Mouse (Mus musculus): ENCODE measurements around the gene Cacna2d3. TPM values are rescaled to one million over a fixed set of nuclear protein-coding genes. Genes with fewer than 3 reads are reported as not detected.

Cacna2d3 gene
- polyA plus RNA-seq, 1 experiment, result 4.7 TPM

- no peak for DNase-seq (ENCODE audit: low read depth)
Measured at GRCm38 (mm10) chr14:29163998-29164652, 557.5 kb downstream of the Cacna2d3 start.

- no peak for DNase-seq (ENCODE audit: low read depth)
Measured at GRCm38 (mm10) chr14:29159803-29160202, 561.9 kb downstream of the Cacna2d3 start.

GRCm38 (mm10) chr14:29157096-29157495 is 564.6 kb downstream of the Cacna2d3 start:
- DNase-seq (ENCODE audit: low read depth), result no peak

GRCm38 (mm10) chr14:29144184-29144583 is 577.5 kb downstream of the Cacna2d3 start:
- DNase-seq (ENCODE audit: low read depth), result no peak

DNA sequence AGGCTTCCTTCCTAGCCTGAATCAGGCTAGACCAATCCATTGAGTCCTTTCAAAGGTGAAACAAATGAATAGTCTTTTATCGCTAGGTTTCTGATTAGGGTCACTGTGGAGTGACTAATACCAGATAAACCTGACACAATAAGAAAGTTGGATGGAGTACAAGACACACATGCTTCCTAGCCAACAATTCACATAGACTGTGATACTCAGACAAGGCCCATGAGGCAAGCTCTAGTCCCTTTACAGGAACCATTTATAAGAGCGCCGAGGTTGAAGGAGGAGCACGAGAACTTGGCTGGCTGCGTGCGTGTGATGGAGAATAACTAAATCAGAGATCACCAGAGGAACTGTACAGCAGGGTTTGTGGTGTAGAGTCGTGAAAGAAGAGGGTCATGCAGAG is 584.0 kb downstream of the Cacna2d3 start:
- DNase-seq (ENCODE audit: low read depth), result no peak

GRCm38 (mm10) chr14:29137006-29137579 is 584.6 kb downstream of the Cacna2d3 start:
- no peak for DNase-seq (ENCODE audit: low read depth)

GRCm38 (mm10) chr14:29134901-29135300 is 586.8 kb downstream of the Cacna2d3 start:
- DNase-seq (ENCODE audit: low read depth), result no peak

- DNase-seq (ENCODE audit: low read depth), result no peak
Measured at GRCm38 (mm10) chr14:29130511-29130910, 591.2 kb downstream of the Cacna2d3 start.

- no peak for DNase-seq (ENCODE audit: low read depth)
Measured at GRCm38 (mm10) chr14:29123886-29124285, 597.8 kb downstream of the Cacna2d3 start.

GRCm38 (mm10) chr14:29122749-29123148 is 598.9 kb downstream of the Cacna2d3 start:
- no peak for DNase-seq (ENCODE audit: low read depth)

DNA sequence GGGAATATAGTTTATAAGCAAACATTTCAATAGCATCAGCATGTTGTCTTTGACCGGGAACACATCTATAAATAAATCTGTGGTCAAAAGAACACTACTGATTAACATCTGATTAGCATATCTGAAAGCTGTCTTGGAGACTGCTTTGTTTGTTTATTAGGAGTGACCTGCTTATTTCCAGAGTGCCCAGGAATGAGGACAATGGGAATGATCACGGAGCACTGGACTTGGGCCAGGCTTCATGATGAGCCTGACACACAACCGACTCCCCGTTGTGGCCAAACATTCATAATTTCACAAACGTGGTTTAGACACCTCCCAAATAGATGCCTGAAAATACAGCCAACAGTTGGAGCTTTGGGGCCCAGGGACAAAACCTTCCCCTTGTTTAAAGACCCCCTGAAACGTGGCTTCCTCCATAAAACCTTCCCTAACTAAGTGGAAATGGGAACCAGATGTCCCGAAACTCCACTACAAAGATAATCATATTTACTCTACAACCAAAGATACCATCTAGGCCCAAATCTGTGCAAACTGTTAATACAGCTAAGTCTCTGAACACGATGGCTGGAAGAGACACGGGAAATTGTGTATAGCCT is 607.7 kb downstream of the Cacna2d3 start:
- no peak for DNase-seq (ENCODE audit: low read depth)

- DNase-seq (ENCODE audit: low read depth), result no peak
Measured at GRCm38 (mm10) chr14:29111666-29112065, 610.0 kb downstream of the Cacna2d3 start.

- DNase-seq (ENCODE audit: low read depth), result no peak
Measured at GRCm38 (mm10) chr14:29110351-29111091, 611.1 kb downstream of the Cacna2d3 start.

GRCm38 (mm10) chr14:29107464-29107863 is 614.2 kb downstream of the Cacna2d3 start:
- no peak for DNase-seq (ENCODE audit: low read depth)

DNA sequence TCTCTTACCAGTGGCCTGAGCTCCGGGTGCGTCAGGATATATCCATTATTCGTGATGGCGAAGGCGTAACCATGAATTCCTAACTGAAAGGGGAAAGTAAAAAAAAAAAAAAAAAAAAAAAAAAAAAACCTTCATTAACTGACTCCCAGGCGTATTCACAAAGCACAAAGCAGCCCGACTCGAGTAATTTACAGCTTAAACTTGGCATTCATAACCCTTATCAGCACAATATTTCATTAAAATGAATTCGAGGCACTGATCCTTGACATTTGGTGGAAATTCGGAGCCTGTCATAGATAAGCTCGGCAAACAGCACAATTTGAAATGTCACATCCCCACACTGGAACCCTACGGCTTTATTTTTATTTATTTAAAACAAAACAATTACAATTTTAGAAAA is 623.9 kb downstream of the Cacna2d3 start:
- no peak for DNase-seq (ENCODE audit: low read depth)

DNA sequence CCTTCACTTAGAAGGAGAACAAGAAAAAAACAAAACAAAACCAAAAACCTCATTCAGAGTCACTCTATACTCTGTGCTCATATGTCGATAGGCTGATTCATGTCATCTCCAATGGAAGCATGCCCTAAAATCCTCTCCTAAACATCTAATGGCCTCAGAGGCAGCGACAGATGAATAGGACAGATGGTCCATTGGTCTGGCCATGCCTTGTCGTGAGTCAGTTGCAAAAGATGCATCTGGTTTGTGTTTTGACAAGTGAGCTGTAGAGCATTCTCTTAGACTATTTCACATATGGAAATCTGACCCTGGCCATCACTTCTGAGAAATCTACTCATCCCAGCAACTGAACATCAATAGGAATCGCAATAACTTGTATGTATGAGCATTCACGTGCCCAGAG is 626.2 kb downstream of the Cacna2d3 start:
- no peak for DNase-seq (ENCODE audit: low read depth)

- DNase-seq (ENCODE audit: low read depth), result no peak
Measured at GRCm38 (mm10) chr14:29090074-29090473, 631.6 kb downstream of the Cacna2d3 start.

DNA sequence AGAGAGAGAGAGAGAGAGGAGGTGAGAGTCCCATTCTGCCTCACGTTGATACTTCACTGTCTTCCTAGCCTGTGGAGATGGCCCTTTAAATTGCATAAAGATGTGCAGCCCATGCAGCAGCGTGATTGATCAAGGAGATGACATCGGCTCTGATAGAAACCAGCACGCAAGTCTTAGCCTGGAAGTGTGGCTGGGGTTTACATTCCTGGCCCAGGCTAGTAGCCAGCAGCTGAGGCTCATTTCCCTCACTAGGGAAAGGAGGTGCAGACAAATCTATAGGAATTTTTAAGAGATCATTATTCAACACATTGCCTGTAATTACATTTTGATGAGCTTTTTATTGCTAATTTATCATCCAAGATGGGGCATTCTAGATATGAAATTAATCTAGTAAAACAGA is 635.1 kb downstream of the Cacna2d3 start:
- no peak for DNase-seq (ENCODE audit: low read depth)

DNA sequence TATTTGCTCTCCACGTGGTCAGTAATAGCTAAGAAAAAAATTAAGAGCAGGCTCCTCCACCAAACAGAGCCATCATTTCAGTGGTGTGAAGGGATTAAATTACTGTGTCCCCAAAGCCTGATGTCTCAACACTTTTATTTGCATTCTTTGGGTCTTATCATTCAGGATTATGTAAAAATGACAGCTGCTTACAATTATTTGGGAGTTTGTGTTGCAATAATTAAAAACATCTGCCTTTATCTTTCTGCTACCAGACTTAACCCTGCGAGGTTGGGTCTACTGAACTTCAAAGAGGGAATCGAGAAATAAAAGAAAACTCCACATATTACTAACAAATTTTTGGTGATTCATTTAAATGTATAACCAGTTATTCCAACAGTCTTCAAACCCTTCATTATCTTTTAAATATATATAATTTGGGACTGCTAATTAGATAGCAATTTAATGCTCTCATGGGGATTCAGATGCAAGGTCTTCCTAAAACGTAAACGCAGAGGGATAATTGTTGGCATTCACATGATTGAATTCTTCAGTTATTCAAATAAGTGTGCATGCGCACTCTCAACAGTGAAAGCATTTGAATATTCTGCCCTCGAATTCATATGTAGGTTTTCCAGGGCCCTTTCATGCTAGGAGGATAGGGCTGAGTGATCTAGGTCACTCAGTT is 636.0 kb downstream of the Cacna2d3 start:
- no peak for DNase-seq (ENCODE audit: low read depth)

GRCm38 (mm10) chr14:29082171-29082570 is 639.5 kb downstream of the Cacna2d3 start:
- DNase-seq (ENCODE audit: low read depth), result no peak

DNA sequence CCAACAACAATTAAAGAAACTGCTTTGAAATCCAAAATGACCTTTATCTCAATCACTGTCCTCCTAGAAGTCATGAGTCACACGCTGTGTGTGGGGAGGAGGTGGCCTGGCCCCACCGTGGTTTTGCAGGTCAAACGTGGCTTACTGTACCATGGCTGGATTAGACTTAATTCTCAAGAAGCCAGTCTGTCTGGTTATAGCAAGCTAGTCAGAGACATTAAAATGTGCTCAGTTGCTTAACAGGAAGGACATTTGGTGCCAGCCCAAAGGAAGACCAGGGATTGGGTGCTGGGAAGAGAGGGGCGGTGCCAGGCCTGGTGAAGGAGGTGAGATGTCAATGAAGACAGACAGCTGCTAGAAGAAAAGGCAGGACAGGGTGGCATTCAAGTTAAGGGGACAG is 641.0 kb downstream of the Cacna2d3 start:
- peak; percentile 89 for DNase-seq (ENCODE audit: low read depth)

GRCm38 (mm10) chr14:29080228-29080627 is 641.4 kb downstream of the Cacna2d3 start:
- DNase-seq (ENCODE audit: low read depth), result no peak
